Mouse (Mus musculus) liver, adult 2 months (tissue): ENCODE measurements at regions not wholly inside any gene's neighbourhood (a gene's known extent, or its start where the extent isn't known, plus 50 kb on each side); places are given as distances from the start of the nearest gene placed in this dataset.

Experiments
- CTCF ChIP-seq: fragments of 200-500 bp; IDR thresholded peaks from 2 replicates; pipeline ENCODE4 v1.5.1; 2011; ENCODE audit warnings: low read depth, low read length, control low read depth
- POLR2A ChIP-seq: fragments of 200-500 bp; IDR thresholded peaks from 2 replicates; pipeline ENCODE4 v1.6.1; 2011; ENCODE audit warnings: low read length, control low read depth; ENCODE audit not compliant: insufficient read depth; ENCODE audit errors: extremely low read depth

GRCm38 (mm10) chr1:57304757-57305156 is 72.7 kb upstream of the 1700066M21Rik start:
- no peak for TF ChIP-seq CTCF
- TF ChIP-seq POLR2A, result no peak
